Mouse (Mus musculus): ENCODE data around the gene Phf10. TPM values are rescaled to one million over a fixed set of nuclear protein-coding genes. Genes with fewer than 3 reads are reported as not detected.
A peak's percentile ranks its signal among the peaks of the same experiment; 100 is the strongest.
"Not testable (repeated sequence)": the region's sequence is repeated elsewhere in the genome, so short reads cannot be mapped to it uniquely, and the experiment has no call there.

Gene Phf10
- 119 TPM in 2 replicates for polyA plus RNA-seq (2016; fragmentation: Nextera tagmentation; extraction: Ambion mirVana)

- H3K9me3 ChIP-seq (replicated peaks); H3K27me3 ChIP-seq (replicated peaks): not testable (repeated sequence)
- Histone ChIP-seq H3K27ac (peak within 1 kb of the TSS; percentile 90), H3K4me1 (peaks cover 35% of the 10 kb centered on the region), H3K36me3 (peaks cover 25% of the 10 kb centered on the region), H3K4me2 (peak within 1 kb of the TSS; percentile 84), H3K9ac (peak within 1 kb of the TSS; percentile 97), H3K4me3 (peak within 1 kb of the TSS; percentile 84)
- ATAC-seq = peak; percentile 72
- WGBS (ENCODE audit: insufficient replicate concordance) = under 1% methylated on average over 43 of the region's 100 CpGs
Observed at GRCm38 (mm10) chr17:14960951-14961556, at the start of gene Phf10. Gene Phf10, minus strand, starts transcription at chr17:14961273.

DNA sequence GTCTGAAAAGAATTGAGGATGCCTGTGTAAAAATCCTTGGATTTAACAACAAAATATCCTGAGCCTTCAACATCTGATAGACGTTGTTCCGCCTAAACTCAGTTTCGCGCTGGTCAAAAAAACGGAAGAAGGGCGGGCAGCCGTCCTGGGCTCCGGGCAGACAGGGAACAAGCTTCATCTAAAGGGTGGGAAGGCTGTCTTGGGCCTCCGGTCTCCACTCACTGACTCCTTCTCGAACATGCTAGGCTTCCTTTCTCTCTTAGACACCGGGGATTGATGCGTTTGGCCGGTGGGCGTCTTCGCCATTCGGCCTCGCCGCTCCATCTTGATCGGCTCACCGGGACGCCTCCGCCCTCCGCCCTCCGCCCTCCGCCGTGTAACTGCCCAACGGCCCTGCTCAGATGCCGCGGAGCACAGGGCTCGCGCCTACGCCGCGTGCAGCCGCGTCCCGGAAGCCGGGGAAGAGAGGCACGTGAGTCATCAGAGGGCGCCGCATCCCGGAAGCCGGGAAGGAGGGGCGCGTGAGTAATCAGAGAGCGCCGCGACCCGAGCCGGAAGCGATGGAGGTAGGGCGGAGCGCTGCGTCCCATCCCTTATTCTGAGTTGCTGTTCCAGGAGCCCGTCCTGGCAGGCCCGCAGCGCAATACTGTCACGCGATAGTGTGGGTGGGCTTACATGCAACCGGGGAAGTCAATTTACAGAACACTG, 48.8 kb upstream of the Phf10 start, which contains the start of gene Gm3435:
Gene Gm3435, plus strand, starts transcription at position 471 of the 708 bp plus-strand sequence.
- WGBS (ENCODE audit: insufficient replicate concordance) = no CpG with 5 or more reads among the region's 60 CpGs
- H3K4me3 ChIP-seq; H3K27ac ChIP-seq; H3K27me3 ChIP-seq (replicated peaks); H3K4me2 ChIP-seq; H3K36me3 ChIP-seq; H3K9ac ChIP-seq; H3K4me1 ChIP-seq; H3K9me3 ChIP-seq (replicated peaks): not testable (repeated sequence)
- ATAC-seq = peak; percentile 95

GRCm38 (mm10) chr17:15009088-15009487, 48.0 kb upstream of the Phf10 start:
- not testable (repeated sequence) for H3K27ac ChIP-seq; H3K36me3 ChIP-seq; H3K9ac ChIP-seq; H3K9me3 ChIP-seq (replicated peaks); H3K27me3 ChIP-seq (replicated peaks); H3K4me2 ChIP-seq; H3K4me3 ChIP-seq; H3K4me1 ChIP-seq
- WGBS (ENCODE audit: insufficient replicate concordance) = no CpG with 5 or more reads among the region's 3 CpGs
- ATAC-seq = peak; percentile 34; the same call in 1 of the 2 replicates

DNA sequence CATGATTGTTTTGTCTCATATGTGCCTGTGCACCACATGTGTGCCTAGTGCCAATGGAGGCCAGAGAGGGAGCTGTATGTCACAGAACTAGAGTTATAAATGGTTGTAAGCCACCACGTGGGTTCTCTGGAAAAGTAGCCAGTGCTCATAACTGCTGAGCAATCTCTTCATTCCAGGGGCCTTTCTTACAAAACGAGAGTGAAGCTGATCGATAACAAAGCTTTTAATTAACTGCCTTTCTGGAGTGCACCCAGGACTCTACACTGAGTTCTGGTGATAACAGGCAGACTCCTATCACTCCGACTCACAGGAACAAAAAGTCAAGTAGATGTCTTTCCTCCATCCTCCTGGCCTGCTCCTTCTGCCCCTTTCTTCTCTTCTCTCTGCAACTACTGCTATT, 39.0 kb upstream of the Phf10 start:
- peak; percentile 81 for ATAC-seq
- not testable (repeated sequence) for H3K9ac ChIP-seq

GRCm38 (mm10) chr17:14994140-14994539, 33.1 kb upstream of the Phf10 start:
- H3K9ac ChIP-seq; H3K4me3 ChIP-seq; H3K4me1 ChIP-seq; H3K27ac ChIP-seq; H3K27me3 ChIP-seq (replicated peaks); H3K9me3 ChIP-seq (replicated peaks); H3K36me3 ChIP-seq; H3K4me2 ChIP-seq: not testable (repeated sequence)
- peak; percentile 21; the same call in 1 of the 2 replicates for ATAC-seq
- no CpG with 5 or more reads among the region's 5 CpGs for WGBS (ENCODE audit: insufficient replicate concordance)

More for the DNA sequence above, 39.0 kb upstream of the Phf10 start:
- not testable (repeated sequence) for H3K4me2 ChIP-seq; H3K27me3 ChIP-seq (replicated peaks); H3K4me1 ChIP-seq; H3K4me3 ChIP-seq; H3K9me3 ChIP-seq (replicated peaks); H3K36me3 ChIP-seq; H3K27ac ChIP-seq
- no CpG with 5 or more reads among the region's 4 CpGs for WGBS (ENCODE audit: insufficient replicate concordance)

GRCm38 (mm10) chr17:14993139-14993832, 32.2 kb upstream of the Phf10 start:
- peak; percentile 61 for ATAC-seq
- no CpG with 5 or more reads among the region's 47 CpGs for WGBS (ENCODE audit: insufficient replicate concordance)
- not testable (repeated sequence) for H3K27ac ChIP-seq; H3K36me3 ChIP-seq; H3K27me3 ChIP-seq (replicated peaks); H3K4me1 ChIP-seq; H3K9me3 ChIP-seq (replicated peaks); H3K4me2 ChIP-seq; H3K9ac ChIP-seq; H3K4me3 ChIP-seq

GRCm38 (mm10) chr17:14992522-14993138, 31.6 kb upstream of the Phf10 start:
- not testable (repeated sequence) for H3K9me3 ChIP-seq (replicated peaks); H3K9ac ChIP-seq; H3K4me2 ChIP-seq; H3K36me3 ChIP-seq; H3K4me1 ChIP-seq; H3K27ac ChIP-seq; H3K27me3 ChIP-seq (replicated peaks); H3K4me3 ChIP-seq
- peak; percentile 73 for ATAC-seq
- no CpG with 5 or more reads among the region's 98 CpGs for WGBS (ENCODE audit: insufficient replicate concordance)

GRCm38 (mm10) chr17:14990116-14990702, 29.1 kb upstream of the Phf10 start:
- H3K9ac ChIP-seq, H3K4me3 ChIP-seq: not testable (repeated sequence)

GRCm38 (mm10) chr17:14978362-14979038, 17.4 kb upstream of the Phf10 start, which contains the start of the genes 9030025P20Rik and Gm3417:
Gene 9030025P20Rik, plus strand, starts transcription at chr17:14978468.
Gene Gm3417, minus strand, starts transcription at chr17:14978790.
- Histone ChIP-seq H3K4me3 (0 out of 2 replicates have a peak within 1 kb of the TSS, but pooled peaks have one; percentile 32), H3K4me2 (peak within 1 kb of the TSS; percentile 43; the same call in 1 of the 2 replicates)
- H3K27ac ChIP-seq; H3K4me1 ChIP-seq; H3K9ac ChIP-seq; H3K36me3 ChIP-seq; H3K27me3 ChIP-seq (replicated peaks); H3K9me3 ChIP-seq (replicated peaks): not testable (repeated sequence)
- WGBS (ENCODE audit: insufficient replicate concordance) = no CpG with 5 or more reads among the region's 60 CpGs
- peak; percentile 95 for ATAC-seq

More at GRCm38 (mm10) chr17:14990116-14990702, 29.1 kb upstream of the Phf10 start:
- not testable (repeated sequence) for H3K36me3 ChIP-seq; H3K4me2 ChIP-seq; H3K9me3 ChIP-seq (replicated peaks); H3K4me1 ChIP-seq; H3K27me3 ChIP-seq (replicated peaks); H3K27ac ChIP-seq; ATAC-seq
- WGBS (ENCODE audit: insufficient replicate concordance) = 76% methylated on average over 4 of the region's 5 CpGs

GRCm38 (mm10) chr17:14977718-14978361, 16.8 kb upstream of the Phf10 start:
- Histone ChIP-seq H3K4me3 (0 out of 2 replicates have a peak overlapping the region, but pooled peaks have one; percentile 32), H3K4me2 (peak overlapping the region; percentile 43; the same call in 1 of the 2 replicates)
- H3K27ac ChIP-seq; H3K9me3 ChIP-seq (replicated peaks); H3K27me3 ChIP-seq (replicated peaks); H3K4me1 ChIP-seq; H3K9ac ChIP-seq; H3K36me3 ChIP-seq: not testable (repeated sequence)
- ATAC-seq = peak; percentile 26; the same call in 1 of the 2 replicates
- WGBS (ENCODE audit: insufficient replicate concordance) = 4% methylated on average over 4 of the region's 7 CpGs

Measured in liver, embryonic 12.5 days (tissue).